Mouse (Mus musculus) thymus, adult 2 months (tissue): ENCODE results near the gene Arfgap3.

ENCODE experiments used
- CTCF ChIP-seq: fragments of 200-500 bp; IDR thresholded peaks from 2 replicates; pipeline ENCODE4 v1.5.1; 2012; ENCODE audit warnings: mild to moderate bottlenecking, control low read depth, low read length, moderate library complexity, borderline replicate concordance; ENCODE audit not compliant: control insufficient read depth, poor library complexity, insufficient read depth; ENCODE audit errors: extremely low read depth
- POLR2A ChIP-seq: fragments of 200-500 bp; IDR thresholded peaks from 2 replicates; pipeline ENCODE4 v1.6.1; 2012; ENCODE audit warnings: mild to moderate bottlenecking, low read length, control low read depth, moderate library complexity; ENCODE audit not compliant: control insufficient read depth, poor library complexity, insufficient read depth; ENCODE audit errors: extremely low read depth

- TF ChIP-seq CTCF, result no peak
- no peak for TF ChIP-seq POLR2A
Measured at GRCm38 (mm10) chr15:83323071-83323470, 27.0 kb downstream of the Arfgap3 start.
